Mouse (Mus musculus): ENCODE data around the gene Bmp2k.

DNA sequence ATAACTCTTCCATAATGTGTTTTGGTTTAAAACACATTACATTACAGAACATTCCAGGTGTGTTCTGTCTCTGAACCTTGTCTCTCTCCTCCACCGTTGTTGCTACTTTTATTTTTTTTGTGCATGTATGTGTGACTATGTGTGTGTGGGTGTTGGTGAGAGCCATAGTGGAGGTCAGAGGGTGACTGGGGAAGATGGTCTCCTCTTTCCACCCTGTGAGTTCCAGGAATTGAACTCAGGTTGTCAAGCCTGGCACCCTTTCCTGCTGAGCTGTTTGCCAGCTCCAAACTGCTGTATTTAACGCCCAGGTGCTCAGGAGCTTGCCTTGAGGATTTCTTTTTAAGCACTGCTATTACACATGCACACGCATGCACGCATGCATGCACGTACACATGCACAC is 78.7 kb downstream of the Bmp2k start:
- no peak for TF ChIP-seq EP300 (IDR thresholded peaks at IDR 0.05)
- TF ChIP-seq CTCF (IDR thresholded peaks at IDR 0.05): no peak

Measured in lung, postnatal 0 days (tissue).